Mouse (Mus musculus): Measurements from ENCODE around the gene Sec13. TPM values are rescaled to one million over a fixed set of nuclear protein-coding genes. Genes with fewer than 3 reads are reported as not detected.

Gene Sec13
- total RNA-seq, 2 experiments from 2014 or later = 122 to 123 TPM

Small RNA genes lying within 50 kb of the gene (microRNA-seq; reads per million reads assigned to microRNA genes)
- 1.3 reads per million for gene Mir7042

Other genes starting within 250 kb of the Sec13 start
- 1 to 10 TPM in 1 of 2 experiments, under 1 TPM in 1; 0.59 to 1.3 TPM for gene Prrt3, start 238.8 kb downstream of the Sec13 start, total RNA-seq (2021)
- 10 to 100 TPM; 85.9 to 87.9 TPM for gene Emc3, start 209.1 kb downstream of the Sec13 start, total RNA-seq (2021)
- gene Fancd2, start 209.1 kb downstream of the Sec13 start, total RNA-seq (2021) = 1 to 10 TPM; 7.9 to 8.1 TPM
- gene Fancd2os, start 140.0 kb downstream of the Sec13 start, total RNA-seq (2021) = under 1 TPM; 0.37 to 0.67 TPM
- gene Brk1, start 136.0 kb downstream of the Sec13 start, total RNA-seq (2021) = 100 to 1,000 TPM; 194 to 195 TPM
- gene Vhl, start 116.8 kb downstream of the Sec13 start, total RNA-seq (2021) = 10 to 100 TPM; 32.5 to 34.3 TPM
- 10 to 100 TPM; 12.5 to 13.2 TPM for gene Irak2, start 102.3 kb downstream of the Sec13 start, total RNA-seq (2021)
- 10 to 100 TPM; 68.2 to 71.2 TPM for gene Tatdn2, start 43.7 kb downstream of the Sec13 start, total RNA-seq (2021)
- 1 to 10 TPM in 1 of 2 experiments, not detected in 1; 6.2 TPM for gene Ghrl, start 20.9 kb downstream of the Sec13 start, total RNA-seq (2021)

Measured in adrenal gland, postnatal 4 days (tissue).